Mouse (Mus musculus) liver, embryonic 14.5 days (tissue): Measurements from ENCODE around the gene Rgs13.
"Not testable (repeated sequence)": the region's sequence is repeated elsewhere in the genome, so short reads cannot be mapped to it uniquely, and the experiment has no call there.

Source experiments
- CTCF ChIP-seq: IDR thresholded peaks from 2 replicates; pipeline ENCODE4 v1.5.1; 2016; ENCODE audit warnings: antibody characterized with exemption, low read depth, control low read depth
- EP300 ChIP-seq: IDR thresholded peaks from 2 replicates; pipeline ENCODE4 v1.6.1; 2016; ENCODE audit warnings: antibody characterized with exemption, low read depth

DNA sequence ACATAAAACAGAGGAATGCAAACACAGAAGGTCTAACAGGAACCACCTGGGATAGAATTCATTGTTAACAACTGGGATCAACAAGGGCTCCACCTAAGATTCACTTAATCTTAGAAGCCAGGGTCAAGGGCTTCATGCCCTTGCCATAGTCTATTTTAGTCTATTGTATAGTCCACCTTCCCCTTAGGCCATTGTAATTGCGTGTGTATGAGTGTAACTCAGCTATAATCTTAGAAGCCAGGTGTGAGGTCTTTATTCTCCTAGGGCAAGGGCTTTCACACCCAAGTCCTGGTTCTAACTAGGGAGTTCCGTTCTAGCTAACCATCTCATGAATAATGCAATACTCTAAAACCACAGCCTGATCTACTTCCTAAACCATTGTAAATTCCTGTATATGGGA is 35.8 kb downstream of the Rgs13 start:
- TF ChIP-seq CTCF, EP300: not testable (repeated sequence)
